In genomic region chr11:11462561-11462890, GRCm38 (mm10) we compare ENCODE assay signal across 9 mouse cellular contexts. TPM values are rescaled to one million over a fixed set of nuclear protein-coding genes. Genes with fewer than 3 reads are reported as not detected.
DNase-seq lines count a peak whose midpoint lies in the region; ATAC-seq lines count a peak whose summit lies in the region.
"Had no signal": no experiment of that assay in that cellular context is flagged by ENCODE, and none has a peak within 500 bp of the region (broad histone marks: within the 10 kb centered on the region; RNA-seq: fewer than 3 reads in every experiment).

No protein-coding gene starts in this region.

- no peak; the same call in 1 of the 2 replicates for ATAC-seq in kidney, embryonic 14.5 days (ENCODE audit: low FRiP score, low TSS enrichment)
- no peak; the same call in 1 of the 2 replicates for ATAC-seq in hindbrain, embryonic 11.5 days (ENCODE audit: low FRiP score)
- ATAC-seq in midbrain, embryonic 11.5 days (ENCODE audit: low FRiP score) = no peak

- peak overlapping the region; percentile 59; the same call in 1 of the 2 replicates for H3K27ac ChIP-seq in kidney, embryonic 14.5 days (ENCODE audit: low read depth, low read length)
- H3K27ac ChIP-seq in brown adipose tissue, adult 24 weeks (replicated peaks; ENCODE audit: low read depth, low read length) = no peak overlapping the region
- H3K27ac ChIP-seq in hindbrain, embryonic 11.5 days (ENCODE audit: low read depth, low read length) = 0 out of 2 replicates have a peak overlapping the region, but pooled peaks have one; percentile 31
- H3K27ac ChIP-seq in midbrain, embryonic 11.5 days (ENCODE audit: low read depth, low read length) = no peak overlapping the region

- peak overlapping the region; percentile 72 for H3K4me2 ChIP-seq in kidney, embryonic 14.5 days (replicated peaks; ENCODE audit: low read depth, low read length)
- peak overlapping the region; percentile 68 for H3K4me2 ChIP-seq in hindbrain, embryonic 11.5 days (replicated peaks; ENCODE audit: low read depth, low read length)
- H3K4me2 ChIP-seq in midbrain, embryonic 11.5 days = peak overlapping the region; percentile 71

- H3K4me3 ChIP-seq in kidney, embryonic 14.5 days (ENCODE audit: low read length) = peak overlapping the region; percentile 61
- peak overlapping the region; percentile 59 for H3K4me3 ChIP-seq in brown adipose tissue, adult 24 weeks (ENCODE audit: insufficient read depth, low read depth, low read length)
- peak overlapping the region; percentile 50 for H3K4me3 ChIP-seq in hindbrain, embryonic 11.5 days (ENCODE audit: low read depth, low read length)
- H3K4me3 ChIP-seq in midbrain, embryonic 11.5 days (ENCODE audit: low read depth, low read length) = peak overlapping the region; percentile 57

- H3K36me3 ChIP-seq in kidney, embryonic 14.5 days (ENCODE audit: control insufficient read depth, insufficient read depth, low read length) = no peaks in the 10 kb centered on the region
- H3K36me3 ChIP-seq in hindbrain, embryonic 11.5 days (ENCODE audit: control insufficient read depth, insufficient read depth, low read length) = no peaks in the 10 kb centered on the region
- H3K36me3 ChIP-seq in midbrain, embryonic 11.5 days (ENCODE audit: control insufficient read depth, insufficient read depth, low read length) = no peaks in the 10 kb centered on the region

- DNase-seq in kidney, postnatal 14 days = no peak
- DNase-seq in hindbrain, embryonic 11.5 days (ENCODE audit: low spot score) = no peak
- DNase-seq in midbrain, embryonic 11.5 days (ENCODE audit: low spot score, missing footprints) = no peak
- DNase-seq in Muller cell, postnatal 12 days (ENCODE audit: inconsistent ontology term) = no peak
- no peak for DNase-seq in left cerebral cortex, adult 18-20 months (ENCODE audit: low spot score in 2 of 2)
- no peak for DNase-seq in left cerebral cortex, postnatal 25 days (ENCODE audit: low spot score in 2 of 2)

- WGBS in kidney, embryonic 14.5 days = 78% methylated on average over 5 of the region's 5 CpGs
- WGBS in hindbrain, embryonic 11.5 days = 84% methylated on average over 5 of the region's 5 CpGs
- 84% methylated on average over 5 of the region's 5 CpGs for WGBS in midbrain, embryonic 11.5 days

- H3K9ac ChIP-seq in kidney, embryonic 14.5 days (ENCODE audit: low read depth, low read length) = peak overlapping the region; percentile 75; the same call in 1 of the 2 replicates
- H3K9ac ChIP-seq in hindbrain, embryonic 11.5 days (ENCODE audit: low read depth, low read length) = peak overlapping the region; percentile 66
- H3K9ac ChIP-seq in midbrain, embryonic 11.5 days (ENCODE audit: low read length) = peak overlapping the region; percentile 70; the same call in 1 of the 2 replicates

- intact Hi-C loops in left cerebral cortex, postnatal 25 days (cut with DNase I) = no loop called here

- H3K4me1 ChIP-seq in kidney, embryonic 14.5 days (ENCODE audit: control insufficient read depth, insufficient read depth, low read length) = no peaks in the 10 kb centered on the region
- no peaks in the 10 kb centered on the region for H3K4me1 ChIP-seq in brown adipose tissue, adult 24 weeks (ENCODE audit: control insufficient read depth, insufficient read depth, insufficient read length, low read length)
- no peaks in the 10 kb centered on the region for H3K4me1 ChIP-seq in hindbrain, embryonic 11.5 days (replicated peaks; ENCODE audit: control insufficient read depth, insufficient read depth, low read length)
- no peaks in the 10 kb centered on the region for H3K4me1 ChIP-seq in midbrain, embryonic 11.5 days (ENCODE audit: control insufficient read depth, insufficient read depth, low read length)

- no peaks in the 10 kb centered on the region for H3K9me3 ChIP-seq in kidney, embryonic 14.5 days (ENCODE audit: control insufficient read depth, low read length)
- H3K9me3 ChIP-seq in hindbrain, embryonic 11.5 days (ENCODE audit: control insufficient read depth, low read length) = no peaks in the 10 kb centered on the region
- H3K9me3 ChIP-seq in midbrain, embryonic 11.5 days (ENCODE audit: control insufficient read depth, low read length) = no peaks in the 10 kb centered on the region

- no peaks in the 10 kb centered on the region for H3K27me3 ChIP-seq in kidney, embryonic 14.5 days (ENCODE audit: control insufficient read depth, insufficient read depth, low read length)
- no peaks in the 10 kb centered on the region for H3K27me3 ChIP-seq in hindbrain, embryonic 11.5 days (ENCODE audit: control insufficient read depth, insufficient read depth, low read length)
- H3K27me3 ChIP-seq in midbrain, embryonic 11.5 days (ENCODE audit: control insufficient read depth, insufficient read depth, low read length) = no peaks in the 10 kb centered on the region

RNA-seq across cellular contexts. Expression of gene Zpbp, which starts 0.3 kb away (rescaled TPM):
- polyA plus RNA-seq in kidney, embryonic 14.5 days (2014; fragmentation: Nextera tagmentation; extraction: Ambion mirVana) = 0.70 and 1.2 TPM in 2 replicates
- polyA plus RNA-seq in brown adipose tissue, adult 24 weeks (2012; ENCODE audit: insufficient read depth, insufficient read length, missing spikeins) = 0.71 TPM in 1 of 2 replicates, not detected in the other
- polyA plus RNA-seq in hindbrain, embryonic 11.5 days (2014; fragmentation: Nextera tagmentation; extraction: Ambion mirVana) = 0.47 and 0.73 TPM in 2 replicates
- 0.56 and 0.63 TPM in 2 replicates for polyA plus RNA-seq in midbrain, embryonic 11.5 days (2014; fragmentation: Nextera tagmentation; extraction: Ambion mirVana)
- 1 to 10 TPM; 1.1 to 1.3 TPM for total RNA-seq in left cerebral cortex, adult 18-20 months (2021)
- 1 to 10 TPM in 1 of 2 experiments, under 1 TPM in 1; 0.99 to 1.0 TPM for total RNA-seq in left cerebral cortex, postnatal 25 days (2021)

RNA-seq across cellular contexts. Expression of gene Spata48, which starts 0.6 kb away (rescaled TPM):
- 1.8 and 2.7 TPM in 2 replicates for polyA plus RNA-seq in kidney, embryonic 14.5 days (2014; fragmentation: Nextera tagmentation; extraction: Ambion mirVana)
- polyA plus RNA-seq in brown adipose tissue, adult 24 weeks (2012; ENCODE audit: insufficient read depth, insufficient read length, missing spikeins) = 2.1 TPM in 1 of 2 replicates, not detected in the other
- 1.6 and 1.7 TPM in 2 replicates for polyA plus RNA-seq in hindbrain, embryonic 11.5 days (2014; fragmentation: Nextera tagmentation; extraction: Ambion mirVana)
- polyA plus RNA-seq in midbrain, embryonic 11.5 days (2014; fragmentation: Nextera tagmentation; extraction: Ambion mirVana) = 2.1 and 3.4 TPM in 2 replicates
- total RNA-seq in left cerebral cortex, adult 18-20 months (2021) = 1 to 10 TPM in 1 of 2 experiments, under 1 TPM in 1; 0.84 to 1.8 TPM
- 1 to 10 TPM; 2.2 to 2.8 TPM for total RNA-seq in left cerebral cortex, postnatal 25 days (2021)
- polyA plus RNA-seq: Patski had no signal

Comparison
In these comparisons a context has a peak if more than half of its experiments do, and no peak if none do; other contexts are left out.
1. H3K27ac ChIP-seq: peak in kidney, embryonic 14.5 days (single experiment) and hindbrain, embryonic 11.5 days (single experiment); none in brown adipose tissue, adult 24 weeks (single experiment) and midbrain, embryonic 11.5 days (single experiment).
2. Peak in every context shown above with its lines, with median percentiles within 50 percentile points of each other: H3K4me2 ChIP-seq, H3K4me3 ChIP-seq and H3K9ac ChIP-seq.